Mouse (Mus musculus) thymus, adult 2 months (tissue): Measurements from ENCODE around the gene Nckipsd.

Experiments
- CTCF ChIP-seq: fragments of 200-500 bp; IDR thresholded peaks from 2 replicates; pipeline ENCODE4 v1.5.1; 2012; ENCODE audit warnings: mild to moderate bottlenecking, control low read depth, low read length, moderate library complexity, borderline replicate concordance; ENCODE audit not compliant: control insufficient read depth, poor library complexity, insufficient read depth; ENCODE audit errors: extremely low read depth
- POLR2A ChIP-seq: fragments of 200-500 bp; IDR thresholded peaks from 2 replicates; pipeline ENCODE4 v1.6.1; 2012; ENCODE audit warnings: mild to moderate bottlenecking, low read length, control low read depth, moderate library complexity; ENCODE audit not compliant: control insufficient read depth, poor library complexity, insufficient read depth; ENCODE audit errors: extremely low read depth

DNA sequence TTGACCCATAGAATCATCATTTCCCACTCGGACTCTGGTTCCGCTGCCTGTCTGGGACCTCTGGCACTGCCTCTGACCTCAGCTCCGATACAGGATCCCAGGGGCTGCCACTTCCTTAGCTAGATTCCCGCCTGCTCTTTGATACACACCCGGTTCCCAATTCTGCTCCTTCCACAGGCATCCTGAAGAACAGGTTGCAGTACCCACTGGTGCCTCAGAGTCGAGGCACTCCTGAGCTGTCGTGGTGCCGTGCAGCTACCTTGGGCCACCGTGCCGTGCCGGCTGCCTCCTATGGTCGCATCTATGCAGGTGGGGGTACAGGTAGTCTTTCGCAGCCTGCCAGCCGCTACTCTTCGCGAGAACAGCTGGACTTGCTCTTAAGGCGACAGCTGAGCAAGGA is 40.3 kb downstream of the Nckipsd start:
- TF ChIP-seq CTCF (no peak), POLR2A (no peak)
